Mouse (Mus musculus): ENCODE data around the gene Sp2.

Sp2 gene

DNA sequence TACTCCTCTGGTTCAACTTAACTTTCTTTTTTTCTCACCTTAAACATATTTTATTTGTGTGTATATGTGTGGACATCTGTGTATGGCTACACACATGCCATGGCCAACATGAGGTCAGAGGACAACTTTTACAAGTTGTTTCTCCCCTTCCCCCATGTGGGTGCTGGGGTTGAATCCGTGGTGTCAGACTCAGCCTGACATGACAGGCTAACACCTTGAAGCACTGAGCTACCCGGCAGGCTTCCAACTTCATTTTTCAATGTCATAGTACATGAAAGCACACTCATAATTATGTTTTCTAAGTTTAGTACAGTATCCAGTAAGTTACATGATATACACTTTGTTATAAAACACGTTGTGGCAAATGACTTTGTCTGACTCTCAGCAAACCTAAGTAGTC, 12.4 kb downstream of the Sp2 start:
- ATAC-seq (ENCODE audit: low TSS enrichment), result no peak

DNA sequence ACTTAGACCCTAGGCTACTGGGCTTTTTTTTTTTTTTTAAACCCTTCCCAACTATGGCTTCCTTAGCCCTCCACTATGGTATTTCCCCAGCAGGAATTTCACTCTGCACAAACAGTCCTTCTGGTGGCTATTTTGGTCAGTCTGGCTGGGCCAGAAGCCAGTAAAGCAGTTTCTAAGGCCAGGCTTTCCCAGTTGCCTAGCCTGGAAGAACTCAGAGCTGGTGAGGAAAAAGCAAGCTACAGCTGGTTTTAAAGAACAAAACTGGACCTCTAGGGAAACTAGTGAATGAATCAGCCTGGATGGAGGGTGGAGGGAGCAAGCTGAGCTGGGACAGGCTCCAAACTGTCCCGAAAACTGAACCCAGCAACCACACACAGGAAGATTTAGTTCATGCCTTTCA, 13.0 kb downstream of the Sp2 start:
- ATAC-seq (ENCODE audit: low TSS enrichment), result peak; percentile 67

GRCm38 (mm10) chr11:96969280-96969722, 13.5 kb downstream of the Sp2 start:
- peak; percentile 4; the same call in 1 of the 2 replicates for ATAC-seq (ENCODE audit: low TSS enrichment)

GRCm38 (mm10) chr11:96968476-96968875, 14.3 kb downstream of the Sp2 start:
- no peak for ATAC-seq (ENCODE audit: low TSS enrichment)

DNA sequence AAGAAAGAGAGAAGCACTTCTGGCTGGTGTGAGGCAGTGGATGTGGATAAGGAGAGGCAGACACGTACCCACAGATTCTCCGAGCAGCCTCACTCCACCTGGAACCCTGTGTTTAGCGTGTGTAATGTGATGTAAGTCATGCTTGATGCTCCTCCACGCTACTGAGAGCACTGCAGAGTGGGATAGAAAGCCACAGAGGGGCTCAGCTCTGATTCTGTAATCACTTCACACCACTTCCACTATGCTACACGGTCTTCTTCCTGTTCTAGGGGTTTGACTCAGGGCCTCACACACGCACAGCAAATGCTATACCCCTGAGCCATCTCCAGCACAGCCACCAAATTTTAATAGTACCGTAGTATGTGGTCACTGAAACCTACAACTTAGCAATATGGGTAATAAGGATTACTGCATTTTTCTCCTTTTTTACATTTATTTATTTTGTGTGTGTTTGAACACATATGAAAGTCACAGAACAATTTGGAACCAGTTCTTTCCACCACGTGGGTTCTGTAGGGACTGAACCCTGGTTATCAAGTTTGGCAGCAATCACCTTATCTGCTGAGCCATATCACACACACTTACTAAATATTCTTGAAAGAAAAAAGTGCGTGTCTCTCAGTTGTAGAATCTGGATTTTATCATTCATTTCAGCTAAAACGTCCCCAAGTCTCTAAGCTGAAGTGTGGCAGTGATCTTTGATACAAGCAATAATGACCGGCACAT, 15.1 kb downstream of the Sp2 start:
- ATAC-seq (ENCODE audit: low TSS enrichment), result no peak

GRCm38 (mm10) chr11:96966914-96967543, 15.7 kb downstream of the Sp2 start:
- ATAC-seq (ENCODE audit: low TSS enrichment), result no peak

DNA sequence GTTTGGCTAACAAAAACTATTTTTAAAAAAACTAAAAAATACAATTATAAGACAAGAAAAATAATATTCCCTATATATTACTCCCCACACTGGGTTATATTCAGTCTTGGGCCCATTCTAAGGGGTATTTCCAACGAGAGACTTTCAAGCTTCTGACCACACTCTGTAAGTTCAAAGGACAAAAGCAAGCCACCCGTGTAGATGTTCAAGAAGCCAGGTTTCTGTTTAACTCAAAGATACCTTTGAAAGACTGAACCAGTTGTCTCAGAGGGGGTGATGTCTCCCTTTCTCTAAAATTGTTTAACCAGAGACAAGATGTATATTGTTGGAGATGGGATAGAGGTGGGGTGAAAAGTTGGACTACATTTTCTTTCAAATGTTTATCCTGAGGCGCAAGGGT, 16.6 kb downstream of the Sp2 start:
- no peak for ATAC-seq (ENCODE audit: low TSS enrichment)

GRCm38 (mm10) chr11:96963580-96963979, 19.2 kb downstream of the Sp2 start:
- ATAC-seq (ENCODE audit: low TSS enrichment), result peak; percentile 92

DNA sequence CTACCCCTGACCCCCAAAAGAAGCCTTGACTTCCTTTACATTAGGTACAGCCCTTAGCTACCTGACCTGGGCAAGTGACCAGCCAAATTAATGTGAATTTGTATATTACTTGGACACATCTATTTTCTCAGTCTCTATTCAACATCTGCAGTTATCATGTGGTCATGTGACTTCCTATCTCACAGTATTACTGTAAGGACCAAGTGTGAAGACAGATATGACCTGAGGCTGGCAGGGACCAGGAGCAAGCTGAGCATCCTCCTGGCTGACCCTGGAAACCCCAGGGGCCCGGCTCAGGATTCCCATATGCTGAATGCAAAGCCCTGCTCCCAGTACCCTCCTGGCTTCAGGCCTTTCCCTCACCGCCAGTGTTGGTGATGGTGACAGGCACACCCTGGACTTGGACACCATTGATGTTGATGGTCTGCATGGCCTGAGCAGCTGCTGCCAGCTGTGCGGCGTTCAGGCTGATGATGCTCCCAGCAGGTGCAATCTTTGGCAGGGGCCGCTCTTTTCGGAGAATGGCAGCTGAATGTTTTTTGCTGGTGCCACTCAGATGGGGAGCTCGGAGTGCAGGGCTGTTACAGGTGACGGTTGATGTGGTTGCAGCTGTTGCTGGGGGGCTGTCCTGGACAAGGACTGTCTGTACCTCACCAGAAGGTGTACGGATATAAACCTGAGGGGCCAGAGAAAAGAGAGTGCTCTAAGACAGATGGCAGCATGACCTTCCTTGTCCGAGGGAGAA, 25.5 kb downstream of the Sp2 start:
- ATAC-seq (ENCODE audit: low TSS enrichment), result no peak

- ATAC-seq (ENCODE audit: low TSS enrichment), result no peak
These were observed 26.6 kb downstream of the Sp2 start for GRCm38 (mm10) chr11:96956009-96956724.

DNA sequence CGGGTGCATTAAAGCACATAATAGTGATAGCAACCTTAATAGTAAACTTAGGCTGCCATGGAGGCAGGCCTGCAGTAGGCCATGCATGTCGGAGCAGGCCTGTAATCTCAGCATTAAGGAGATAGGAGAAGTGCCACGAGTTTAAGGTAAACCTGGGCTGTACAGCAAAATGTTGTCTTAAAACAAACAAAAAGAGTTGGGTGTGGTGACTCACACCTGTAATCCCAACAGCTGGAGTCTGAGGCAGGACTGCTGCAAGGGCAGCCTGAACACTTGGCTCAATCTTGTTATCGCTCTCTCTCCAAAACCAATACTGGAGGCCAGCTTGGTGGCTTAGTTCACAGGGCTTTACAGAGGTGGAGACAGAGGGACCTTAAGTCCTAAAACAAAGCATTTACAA, 27.7 kb downstream of the Sp2 start:
- no peak for ATAC-seq (ENCODE audit: low TSS enrichment)

DNA sequence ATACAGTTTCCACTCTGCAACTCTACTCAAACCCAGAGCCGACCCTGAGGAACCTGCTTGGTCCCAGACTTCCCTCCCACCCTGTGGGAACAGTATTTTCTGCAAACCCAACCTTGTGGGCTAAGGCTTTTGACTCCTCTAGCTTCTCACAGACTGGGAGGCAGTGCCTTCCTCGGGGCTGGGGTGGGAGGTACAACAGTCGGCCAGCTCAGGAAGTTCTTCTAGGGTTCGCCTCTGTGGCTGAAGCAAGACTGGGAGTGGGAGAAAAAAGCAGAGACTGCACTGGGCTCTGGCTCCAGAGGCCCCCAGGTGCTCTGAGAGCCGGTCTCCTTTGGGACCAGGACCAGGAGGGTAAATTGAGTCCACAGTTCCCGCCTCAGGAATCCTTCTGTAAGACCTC, 29.9 kb downstream of the Sp2 start:
- 0 out of 2 replicates have a peak, but pooled peaks have one; percentile 15 for ATAC-seq (ENCODE audit: low TSS enrichment)

DNA sequence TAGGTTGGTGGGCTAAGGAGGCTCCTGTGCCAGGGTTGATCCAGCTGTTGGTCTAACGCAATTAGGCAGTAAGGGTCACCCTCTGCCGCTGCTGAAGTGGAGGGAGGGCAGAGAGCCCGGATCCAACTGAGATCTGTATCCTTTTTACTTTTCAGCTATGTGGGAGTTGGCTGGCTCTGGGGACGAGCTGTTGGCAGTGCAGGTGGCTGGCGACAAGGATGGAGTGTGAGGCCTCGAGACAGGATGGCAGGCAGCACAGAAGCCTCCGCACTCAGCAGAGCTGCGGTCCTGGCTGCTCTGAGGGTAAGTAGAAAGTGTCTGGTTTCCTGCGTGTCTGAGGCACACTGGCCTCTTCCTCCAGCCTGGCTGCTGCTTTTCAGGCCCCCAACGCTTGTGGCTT, 30.3 kb downstream of the Sp2 start:
- ATAC-seq (ENCODE audit: low TSS enrichment), result peak; percentile 94

GRCm38 (mm10) chr11:96950767-96951166, 32.0 kb downstream of the Sp2 start:
- ATAC-seq (ENCODE audit: low TSS enrichment), result no peak

DNA sequence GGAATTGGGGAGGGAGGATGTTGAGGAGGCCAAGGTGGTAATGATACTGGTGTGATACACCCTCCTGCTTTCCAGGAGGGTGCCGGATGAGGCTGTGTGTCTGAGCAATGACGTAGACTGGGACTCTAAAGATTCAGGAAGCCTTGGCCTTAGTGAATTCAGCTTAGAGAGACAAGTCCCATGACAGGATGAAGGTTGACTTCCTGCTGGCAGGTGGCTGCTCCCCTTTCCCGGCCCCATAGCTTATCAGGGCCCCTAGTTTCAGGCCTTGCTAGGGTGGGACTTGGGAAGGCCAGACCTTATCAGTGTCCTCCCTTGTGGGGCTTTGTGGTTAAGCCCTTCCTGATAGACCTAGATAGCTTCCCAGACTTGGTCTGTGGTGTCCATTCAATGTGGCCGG, 34.9 kb downstream of the Sp2 start:
- no peak for ATAC-seq (ENCODE audit: low TSS enrichment)

- no peak for ATAC-seq (ENCODE audit: low TSS enrichment)
These were observed 36.3 kb downstream of the Sp2 start for GRCm38 (mm10) chr11:96946498-96946897.

GRCm38 (mm10) chr11:96944844-96945580, 37.7 kb downstream of the Sp2 start:
- no peak for ATAC-seq (ENCODE audit: low TSS enrichment)

GRCm38 (mm10) chr11:96943746-96944304, 38.9 kb downstream of the Sp2 start, which contains the start of gene Pnpo:
Gene Pnpo, minus strand, starts transcription at chr11:96943986.
- peak; percentile 98 for ATAC-seq (ENCODE audit: low TSS enrichment)

GRCm38 (mm10) chr11:96941989-96942590, 40.7 kb downstream of the Sp2 start:
- no peak for ATAC-seq (ENCODE audit: low TSS enrichment)
